Mouse (Mus musculus) monocyte, adult 5-6 weeks (primary cell): Measurements from ENCODE around the gene Sh3rf1. TPM values are rescaled to one million over a fixed set of nuclear protein-coding genes. Genes with fewer than 3 reads are reported as not detected.
"Not testable (repeated sequence)": the region's sequence is repeated elsewhere in the genome, so short reads cannot be mapped to it uniquely, and the experiment has no call there.

Source experiments
- ATAC-seq: fragments of 153-309, 156-312 bp; replicated peaks from 2 replicates; pipeline ENCODE4 v1.8.0; 2017; ENCODE audit warnings: mild to moderate bottlenecking; ENCODE audit not compliant: low TSS enrichment, insufficient number of reproducible peaks, severe bottlenecking, poor library complexity, low FRiP score
- total RNA-seq: library from RNA; stranded (forward); fragments of 200-1000, 200-491, 200-594 nt; gene quantifications from 3 replicates; pipeline ENCODE4 v1.2.3, GENCODE M21; 2017

Sh3rf1 gene
- total RNA-seq, 1 experiment from 2014 or later: 0.57 TPM

DNA sequence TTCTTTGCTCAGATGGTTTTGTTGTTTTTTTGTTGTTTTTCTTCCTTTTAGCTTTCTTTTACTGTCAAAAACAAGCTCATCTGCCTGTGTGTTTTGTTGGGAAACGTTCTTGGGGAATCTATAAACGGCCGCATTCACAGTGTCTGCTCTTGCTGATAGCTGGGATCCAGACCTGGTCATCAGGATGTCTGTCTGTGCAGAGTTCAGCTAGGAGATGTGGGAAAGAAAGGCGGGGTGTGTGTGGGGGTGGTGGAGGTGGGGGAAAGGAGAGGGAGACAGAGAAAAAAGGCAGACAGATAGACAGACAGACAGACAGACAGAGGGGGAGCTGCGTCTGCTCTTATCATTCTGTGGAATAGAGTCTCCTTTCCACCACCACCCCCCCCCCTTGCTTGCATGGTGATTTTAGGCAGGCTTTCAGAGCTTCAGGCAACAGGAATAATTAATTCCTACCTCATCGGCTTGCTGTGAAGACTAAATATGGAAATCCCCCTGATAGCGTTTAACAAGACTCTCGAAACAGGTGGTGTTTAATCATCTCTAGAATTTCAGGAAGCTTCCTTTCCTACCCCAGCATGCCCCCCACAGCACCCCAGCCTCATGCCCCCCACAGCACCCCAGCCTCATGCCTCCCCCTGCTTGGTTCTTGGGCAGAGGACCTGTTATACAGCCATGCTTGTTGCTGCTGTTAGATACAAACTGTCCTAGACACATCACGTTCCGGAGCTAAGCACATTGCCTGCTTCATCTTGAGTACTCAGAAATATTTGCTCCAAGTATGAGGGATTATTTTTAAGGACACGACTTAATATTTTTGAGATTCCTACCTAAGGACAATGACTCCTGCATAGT is 155.4 kb downstream of the Sh3rf1 start:
- no peak for ATAC-seq

DNA sequence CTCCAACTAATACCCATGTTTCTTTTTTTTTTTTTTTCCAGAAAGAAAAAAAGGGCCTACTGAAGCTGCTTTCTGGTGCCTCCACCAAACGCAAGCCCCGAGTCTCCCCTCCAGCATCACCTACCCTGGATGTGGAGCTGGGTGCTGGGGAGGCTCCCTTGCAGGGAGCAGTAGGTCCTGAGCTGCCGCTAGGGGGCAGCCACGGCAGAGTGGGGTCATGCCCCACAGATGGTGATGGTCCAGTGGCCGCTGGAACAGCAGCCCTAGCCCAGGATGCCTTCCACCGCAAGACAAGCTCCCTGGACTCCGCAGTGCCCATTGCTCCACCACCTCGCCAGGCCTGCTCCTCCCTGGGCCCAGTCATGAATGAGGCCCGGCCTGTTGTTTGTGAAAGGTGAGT is 160.9 kb downstream of the Sh3rf1 start:
- ATAC-seq: no peak

GRCm38 (mm10) chr8:61385502-61386191 is 162.0 kb downstream of the Sh3rf1 start:
- no peak for ATAC-seq

DNA sequence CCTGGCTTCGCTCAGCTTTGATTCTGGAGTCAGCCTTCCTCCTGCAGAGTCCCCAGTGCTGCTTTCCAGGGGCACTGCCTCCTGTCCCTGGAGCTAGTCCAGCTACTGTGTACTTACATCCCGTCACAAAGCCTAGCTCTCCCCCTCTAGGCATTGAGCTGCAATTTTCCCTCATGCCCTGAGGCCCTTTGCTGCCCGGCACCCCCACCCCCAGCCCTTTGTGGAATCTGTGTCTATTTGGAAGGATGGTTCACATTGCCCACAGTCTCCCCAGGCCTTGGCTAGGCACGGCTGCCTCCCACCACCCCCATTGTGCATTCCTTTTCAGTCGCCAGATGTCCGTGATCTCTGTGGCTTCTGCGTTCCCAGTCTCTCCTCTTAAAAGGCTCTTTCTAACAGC is 163.0 kb downstream of the Sh3rf1 start:
- ATAC-seq: no peak

DNA sequence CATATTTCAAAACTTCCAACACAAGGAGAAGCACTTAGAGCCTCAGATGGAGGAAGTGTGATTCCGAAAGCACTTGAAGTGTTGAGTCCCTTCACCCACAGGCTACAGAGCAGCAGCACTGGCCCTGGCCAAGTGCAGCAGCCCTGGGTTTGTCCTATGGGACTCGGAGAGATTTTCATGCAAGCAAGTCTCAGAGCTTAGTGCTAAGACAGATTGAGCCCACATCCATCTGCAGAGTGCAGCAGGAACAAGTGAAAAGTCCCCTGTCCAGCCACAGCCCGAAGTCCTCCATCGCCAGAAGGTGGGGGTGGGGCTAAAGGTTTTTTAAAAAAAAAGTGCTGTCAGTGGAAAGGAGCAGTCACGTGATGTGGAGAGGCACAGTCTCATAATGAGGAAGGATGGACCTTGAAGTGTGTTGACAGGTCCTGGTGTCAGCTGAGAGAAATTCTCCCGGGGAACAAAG is 163.9 kb downstream of the Sh3rf1 start:
- ATAC-seq: no peak

DNA sequence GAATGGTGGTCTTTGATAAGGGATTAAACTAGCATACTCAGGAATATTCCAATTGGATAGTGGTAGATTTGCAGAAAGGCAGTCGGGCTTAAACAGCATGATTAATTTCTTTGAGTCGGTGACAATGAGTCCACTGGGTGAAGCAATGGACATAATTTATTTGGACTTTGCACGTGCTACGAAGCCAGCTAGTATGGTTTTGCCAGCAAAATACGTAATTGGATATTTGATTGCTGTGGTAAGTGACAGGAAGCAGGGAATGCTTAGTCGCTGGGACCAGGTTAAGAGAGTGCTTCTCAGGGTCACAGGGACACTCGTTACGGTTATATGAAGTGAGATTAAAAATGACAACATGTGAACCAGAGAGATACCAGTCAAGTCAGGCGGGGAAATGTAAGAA is 164.7 kb downstream of the Sh3rf1 start:
- no peak for ATAC-seq

- ATAC-seq: no peak
Observed at GRCm38 (mm10) chr8:61390307-61391057, 166.8 kb downstream of the Sh3rf1 start.

- ATAC-seq: no peak
Observed at GRCm38 (mm10) chr8:61391058-61391434, 167.4 kb downstream of the Sh3rf1 start.

DNA sequence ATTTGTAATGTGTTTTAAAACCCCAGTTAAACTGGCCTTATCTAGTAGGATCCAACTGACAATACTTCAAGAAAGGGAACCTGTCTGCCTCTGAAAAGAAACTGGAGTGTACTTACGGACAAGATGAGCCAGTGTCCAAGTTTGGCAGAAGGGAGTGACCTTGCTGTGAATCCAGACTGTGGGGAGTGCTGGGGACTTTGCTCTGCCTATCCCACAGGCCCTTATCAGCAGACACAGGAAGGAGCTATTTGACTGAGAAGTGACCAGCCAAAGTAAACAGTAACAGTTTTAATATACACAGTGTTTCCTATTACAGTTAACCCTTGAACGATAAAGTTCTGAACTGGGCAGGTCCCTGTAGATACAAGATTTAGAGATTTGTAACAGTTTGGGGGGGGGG is 173.5 kb downstream of the Sh3rf1 start:
- no peak for ATAC-seq

DNA sequence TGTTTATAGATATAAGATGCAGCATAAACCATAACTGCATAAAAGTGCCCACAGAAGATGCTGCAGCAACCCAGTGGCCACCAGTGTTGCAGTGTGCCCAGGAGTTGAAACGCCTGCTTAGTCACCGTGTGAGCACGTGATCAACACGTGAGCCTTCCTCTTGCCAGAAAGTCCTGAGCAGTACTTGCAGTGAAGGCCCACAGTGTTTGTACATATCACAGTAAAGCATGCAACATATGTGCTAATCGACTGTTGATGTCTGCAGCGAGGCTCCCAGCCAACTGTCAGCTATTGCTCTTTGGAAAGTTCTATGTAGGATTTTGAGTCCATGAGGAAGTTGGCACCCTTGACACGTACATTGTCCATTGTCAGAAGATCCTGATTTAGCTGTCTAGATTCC is 174.1 kb downstream of the Sh3rf1 start:
- no peak for ATAC-seq

DNA sequence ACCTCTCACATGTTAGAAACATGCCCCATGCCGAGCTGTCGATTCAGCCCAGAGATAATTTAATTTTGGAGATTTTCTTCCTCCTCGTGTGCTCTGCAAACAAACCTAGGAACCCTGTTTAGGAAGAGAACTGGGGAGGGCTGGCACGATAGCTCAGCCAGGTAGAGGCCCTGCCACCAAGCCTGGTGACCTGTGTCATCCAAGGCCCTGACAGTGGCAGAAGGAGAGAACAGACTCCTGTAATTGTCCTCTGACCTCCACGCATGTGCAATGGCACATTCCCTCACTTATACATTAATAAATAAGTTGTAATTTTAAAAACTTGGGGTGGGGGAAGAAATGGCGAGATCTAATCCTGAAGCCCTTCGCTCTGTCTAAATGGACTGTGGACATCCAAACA is 179.2 kb downstream of the Sh3rf1 start:
- no peak for ATAC-seq

DNA sequence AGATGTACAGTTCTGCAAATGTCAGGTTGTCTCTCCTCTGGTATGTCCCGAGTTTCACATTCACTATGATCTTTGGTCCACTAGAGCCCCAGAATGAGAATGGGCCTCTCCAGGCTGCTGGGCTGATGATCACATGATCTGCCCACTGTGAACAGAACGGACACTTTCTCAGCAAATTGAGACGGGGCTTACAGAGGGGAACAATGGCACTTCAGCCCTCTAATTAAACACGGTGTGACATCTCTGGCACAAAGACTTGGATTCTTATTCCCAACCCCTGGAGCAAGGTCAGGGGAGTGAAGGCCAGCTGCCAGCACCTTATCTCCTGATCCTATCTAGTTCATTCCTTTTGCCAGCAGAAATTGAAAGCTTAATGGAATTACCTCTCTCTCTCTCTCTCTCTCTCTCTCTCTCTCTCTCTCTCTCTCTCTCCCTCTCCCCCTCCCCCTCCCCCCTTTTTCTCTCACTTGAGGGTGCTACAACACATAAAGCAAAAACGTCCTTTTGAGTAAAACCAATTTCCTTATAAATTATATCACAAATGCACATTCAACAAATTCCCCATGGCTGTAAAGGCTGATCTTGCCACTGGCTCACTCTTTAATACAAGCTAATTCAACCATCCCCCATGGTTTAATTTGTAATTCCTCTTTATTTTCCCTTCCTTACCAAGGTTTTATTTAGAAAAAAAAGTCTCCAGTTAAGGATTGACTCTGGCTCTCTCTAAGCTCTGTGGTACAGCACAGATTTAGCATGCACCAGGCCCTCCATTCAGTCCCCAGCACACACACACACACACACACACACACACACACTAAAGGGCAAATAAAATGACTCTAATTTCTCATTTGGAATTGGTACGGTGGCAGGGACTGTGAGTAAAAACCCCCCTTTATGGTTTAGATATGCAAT is 179.8 kb downstream of the Sh3rf1 start:
- ATAC-seq: no peak

- ATAC-seq: no peak
Observed at GRCm38 (mm10) chr8:61404178-61404560, 180.5 kb downstream of the Sh3rf1 start.

GRCm38 (mm10) chr8:61409081-61409480 is 185.4 kb downstream of the Sh3rf1 start:
- ATAC-seq: no peak

GRCm38 (mm10) chr8:61409712-61410111 is 186.0 kb downstream of the Sh3rf1 start:
- not testable (repeated sequence) for ATAC-seq

- ATAC-seq: no peak
Observed at GRCm38 (mm10) chr8:61419521-61419920, 195.8 kb downstream of the Sh3rf1 start.

GRCm38 (mm10) chr8:61420166-61420565 is 196.5 kb downstream of the Sh3rf1 start:
- ATAC-seq: no peak

- ATAC-seq: no peak
Observed at GRCm38 (mm10) chr8:61421606-61422005, 197.9 kb downstream of the Sh3rf1 start.
